Comparison of ENCODE assay signal across 10 mouse cellular contexts in the genomic region with DNA sequence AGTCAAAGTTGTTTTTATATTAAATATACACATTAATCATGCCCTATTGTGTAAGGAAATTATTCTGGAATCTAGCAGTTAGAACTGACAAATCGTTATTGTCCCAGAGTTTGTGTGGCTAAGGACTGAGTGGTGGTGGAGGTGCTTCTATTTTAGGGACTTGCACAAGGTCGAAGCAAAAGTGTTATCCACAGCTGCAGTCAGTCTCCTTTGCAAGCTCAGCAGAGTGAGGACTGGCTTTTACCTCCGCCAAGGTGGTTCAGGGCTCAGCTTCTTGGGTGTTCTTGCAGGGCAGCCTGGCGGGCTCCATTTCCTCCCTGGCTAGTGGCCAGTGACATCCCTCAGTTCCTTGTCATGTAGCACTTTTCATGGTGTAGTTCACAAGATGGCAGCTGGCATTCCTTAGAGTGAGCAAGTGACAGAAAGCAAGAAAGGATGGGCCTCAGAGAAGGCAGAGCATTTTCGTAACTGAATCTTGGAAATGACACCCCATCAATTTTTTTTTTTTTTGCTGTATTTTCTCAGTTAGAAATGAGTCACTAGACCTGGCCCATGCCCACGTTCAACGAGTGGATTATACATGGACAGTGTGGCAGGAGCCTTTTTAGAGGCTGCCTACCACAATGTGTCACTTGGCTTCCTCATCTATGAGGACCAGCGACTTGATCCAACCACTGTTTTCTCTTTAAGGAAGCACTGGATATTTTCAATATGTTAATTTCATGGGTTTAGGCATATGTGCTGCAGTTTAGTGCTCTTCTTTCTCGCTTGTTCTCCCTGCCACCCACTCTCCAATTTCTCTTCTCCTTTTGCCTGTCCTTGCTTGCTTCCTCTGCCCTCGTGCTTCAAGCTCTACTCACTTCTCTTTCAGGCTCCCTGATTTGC.
DNase-seq lines count a peak whose midpoint lies in the region; ATAC-seq and TF ChIP-seq lines count a peak whose summit lies in the region.
"Had no signal": no experiment of that assay in that cellular context is flagged by ENCODE, and none has a peak within 500 bp of the region (broad histone marks: within the 10 kb centered on the region; RNA-seq: fewer than 3 reads in every experiment).

No protein-coding gene starts in this region.

- TF ChIP-seq CTCF in bone marrow macrophage, adult 2 months (IDR thresholded peaks at IDR 0.05; ENCODE audit: low read depth, low read length) = no peak

- ATAC-seq in kidney, embryonic 16.5 days (ENCODE audit: low FRiP score, low TSS enrichment) = 0 out of 2 replicates have a peak, but pooled peaks have one; percentile 23
- ATAC-seq in CD4-positive, CD25-positive, alpha-beta regulatory T cell, adult 4 months = no peak
- ATAC-seq: forebrain, embryonic 16.5 days had no signal

- H3K9me3 ChIP-seq in kidney, embryonic 16.5 days (ENCODE audit: low read length) = no peaks in the 10 kb centered on the region

- no peak overlapping the region for H3K4me2 ChIP-seq in kidney, embryonic 16.5 days (replicated peaks; ENCODE audit: low read depth, low read length)

- no peaks in the 10 kb centered on the region for H3K36me3 ChIP-seq in kidney, embryonic 16.5 days (ENCODE audit: insufficient read depth, low read length)

- TF ChIP-seq POLR2A in bone marrow macrophage, adult 2 months (IDR thresholded peaks at IDR 0.05; ENCODE audit: borderline replicate concordance, low read depth, low read length) = no peak

- WGBS in kidney, embryonic 16.5 days = 84% methylated on average over 10 of the region's 10 CpGs

- H3K27ac ChIP-seq in kidney, embryonic 16.5 days (ENCODE audit: low read length) = no peak overlapping the region
- peak overlapping the region; percentile 99 for H3K27ac ChIP-seq in bone marrow macrophage, adult 2 months (ENCODE audit: insufficient read depth, low read depth, low read length)

- no peaks in the 10 kb centered on the region for H3K4me1 ChIP-seq in kidney, embryonic 16.5 days (ENCODE audit: insufficient read depth, low read length)
- H3K4me1 ChIP-seq in bone marrow macrophage, adult 2 months (ENCODE audit: control insufficient read depth, insufficient read depth, low read length) = peaks cover 24% of the 10 kb centered on the region

- H3K4me3 ChIP-seq in kidney, embryonic 16.5 days (ENCODE audit: low read length) = no peak overlapping the region
- H3K4me3 ChIP-seq in bone marrow macrophage, adult 2 months (ENCODE audit: insufficient read depth, low read length) = no peak overlapping the region

- DNase-seq in kidney, adult 18-20 months = no peak
- peak; percentile 46 to 54 for DNase-seq in left cerebral cortex, adult 9 months (ENCODE audit: low spot score in 2 of 2)
- peak; percentile 37 to 44 for DNase-seq in right cerebral cortex, adult 2 months (ENCODE audit: low spot score in 2 of 2)
- DNase-seq in thymus, postnatal 0 days (ENCODE audit: low spot score) = no peak
- no peak for DNase-seq in kidney, postnatal 25 days
- DNase-seq: cerebellum, adult 9-11 months had no signal

- H3K9ac ChIP-seq in kidney, embryonic 16.5 days (replicated peaks; ENCODE audit: low read length) = no peak overlapping the region

- no peaks in the 10 kb centered on the region for H3K27me3 ChIP-seq in kidney, embryonic 16.5 days (ENCODE audit: insufficient read depth, low read length)

Comparison
In these comparisons a context has a peak if more than half of its experiments do, and no peak if none do; other contexts are left out.
1. DNase-seq: peak in left cerebral cortex, adult 9 months (2 of 2) and right cerebral cortex, adult 2 months (2 of 2); none in kidney, adult 18-20 months (single experiment), thymus, postnatal 0 days (single experiment) and kidney, postnatal 25 days (0 of 2).